Mouse (Mus musculus) thymus, postnatal 25 days (tissue): ENCODE data around the gene Cxcl10.
A peak's percentile ranks its signal among the peaks of the same experiment; 100 is the strongest.
"Not testable (repeated sequence)": the region's sequence is repeated elsewhere in the genome, so short reads cannot be mapped to it uniquely, and the experiment has no call there.

ENCODE experiments used
- DNase-seq: peaks from one replicate; pipeline ENCODE4 v3.0.0; 2022

The Cxcl10 gene

GRCm38 (mm10) chr5:92368392-92368791, 19.7 kb upstream of the Cxcl10 start:
- no peak for DNase-seq

DNA sequence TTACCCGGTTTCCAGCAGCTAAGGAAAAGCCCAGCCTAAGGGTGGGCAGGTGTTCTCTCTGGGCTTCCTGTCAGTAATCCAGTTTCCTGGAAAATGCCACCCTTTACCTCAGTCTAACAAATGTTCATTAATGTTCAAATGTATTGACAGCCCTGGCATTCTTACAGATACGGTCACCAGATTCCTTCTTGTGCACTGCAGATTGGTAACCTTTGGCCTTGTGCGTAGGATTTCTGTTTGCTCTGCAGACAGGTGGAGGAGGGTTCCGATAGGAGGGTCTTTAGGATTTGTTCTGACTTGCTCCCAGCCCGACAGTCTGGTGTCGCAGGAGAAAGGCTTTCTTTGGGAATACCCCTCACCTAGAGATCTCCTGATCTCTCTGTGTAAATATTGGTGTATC, 17.9 kb upstream of the Cxcl10 start:
- DNase-seq = no peak

GRCm38 (mm10) chr5:92365146-92365705, 16.5 kb upstream of the Cxcl10 start:
- no peak for DNase-seq

GRCm38 (mm10) chr5:92364011-92364410, 15.3 kb upstream of the Cxcl10 start:
- no peak for DNase-seq

GRCm38 (mm10) chr5:92363179-92363578, 14.5 kb upstream of the Cxcl10 start:
- no peak for DNase-seq

GRCm38 (mm10) chr5:92358767-92359455, 10.2 kb upstream of the Cxcl10 start:
- DNase-seq = no peak

GRCm38 (mm10) chr5:92358033-92358432, 9.3 kb upstream of the Cxcl10 start:
- DNase-seq = no peak

DNA sequence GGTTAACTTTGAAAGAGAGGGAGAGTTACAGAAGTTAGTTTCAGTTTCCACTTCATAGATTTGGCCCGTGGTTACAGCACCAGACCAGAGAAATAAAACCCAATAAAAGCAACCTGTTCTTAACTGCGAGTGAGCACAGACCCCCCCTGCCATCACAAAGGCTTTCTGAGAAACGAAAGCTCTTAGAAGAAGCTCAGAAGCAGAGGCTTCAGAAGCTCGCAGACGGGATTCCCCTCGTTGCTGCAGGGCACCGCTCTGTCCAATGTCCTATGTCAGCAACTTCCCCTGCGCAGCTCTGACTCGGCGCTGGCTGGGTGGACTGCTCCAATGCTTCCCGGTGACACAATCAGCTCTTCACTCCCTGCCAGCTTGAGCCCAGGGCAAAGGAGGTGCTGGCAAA, 4.8 kb upstream of the Cxcl10 start:
- DNase-seq = peak; percentile 45

GRCm38 (mm10) chr5:92352716-92353115, 4.0 kb upstream of the Cxcl10 start:
- DNase-seq = not testable (repeated sequence)

DNA sequence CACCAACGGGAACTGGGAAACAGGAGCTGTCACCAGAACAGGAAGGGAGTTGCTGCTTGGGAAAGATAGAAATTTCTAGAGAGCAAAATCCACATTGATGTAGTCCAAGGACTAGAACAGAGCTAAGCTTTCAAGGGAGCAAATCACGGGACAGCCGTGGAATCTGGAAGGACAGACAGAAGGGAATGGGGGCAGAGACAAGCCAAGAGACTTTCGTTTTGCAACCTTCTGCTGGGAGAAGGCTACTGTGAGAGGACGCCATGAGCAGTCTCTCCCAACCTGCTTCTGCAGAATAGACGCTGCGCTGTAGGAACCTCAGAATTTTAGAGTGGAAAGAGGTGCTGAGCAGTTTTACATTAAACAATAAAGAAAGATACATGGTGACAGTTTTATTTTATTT, 1.0 kb upstream of the Cxcl10 start:
- DNase-seq = no peak

DNA sequence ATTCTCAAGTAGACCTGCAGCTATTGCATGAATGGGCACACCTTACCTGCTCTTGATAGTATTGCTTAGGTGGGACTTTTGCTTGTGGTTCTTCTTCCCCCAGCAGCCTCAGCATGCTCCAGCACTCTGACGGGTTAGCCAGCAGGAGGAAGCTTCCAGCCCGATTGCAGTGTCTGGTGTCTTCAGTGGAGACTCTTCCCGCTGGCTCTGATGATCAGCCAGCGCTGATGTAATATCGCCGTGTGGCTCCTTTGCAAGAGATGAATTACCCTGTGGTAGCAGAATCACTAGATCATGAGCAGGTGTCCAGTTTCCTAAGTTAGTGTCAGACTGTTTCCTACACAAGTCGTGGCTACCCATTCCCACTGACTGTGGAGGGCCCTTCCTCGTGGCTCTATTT, 3.7 kb downstream of the Cxcl10 start:
- DNase-seq = no peak

- DNase-seq = no peak
Measured at GRCm38 (mm10) chr5:92340606-92341005, 8.1 kb downstream of the Cxcl10 start.

DNA sequence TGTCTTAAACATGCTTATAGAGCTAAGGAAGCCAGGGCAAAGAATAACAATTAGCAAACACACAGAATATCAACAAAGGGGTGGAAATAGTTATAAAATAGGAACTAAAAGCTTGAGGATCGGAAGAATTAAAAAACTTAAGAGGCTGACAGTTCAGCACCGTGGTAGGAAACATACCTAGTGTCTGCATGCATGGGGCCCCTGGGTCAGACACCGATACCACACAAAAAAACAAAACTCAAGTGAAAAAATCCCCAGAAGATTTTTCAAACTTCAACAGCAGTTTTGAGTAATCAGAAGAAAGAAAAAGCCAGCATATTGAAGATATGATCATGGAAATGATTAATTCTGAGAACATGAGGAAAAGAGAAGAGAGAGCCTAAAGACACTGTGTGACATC, 11.9 kb downstream of the Cxcl10 start:
- DNase-seq = no peak

GRCm38 (mm10) chr5:92332359-92332840, 16.3 kb downstream of the Cxcl10 start:
- DNase-seq = no peak

DNA sequence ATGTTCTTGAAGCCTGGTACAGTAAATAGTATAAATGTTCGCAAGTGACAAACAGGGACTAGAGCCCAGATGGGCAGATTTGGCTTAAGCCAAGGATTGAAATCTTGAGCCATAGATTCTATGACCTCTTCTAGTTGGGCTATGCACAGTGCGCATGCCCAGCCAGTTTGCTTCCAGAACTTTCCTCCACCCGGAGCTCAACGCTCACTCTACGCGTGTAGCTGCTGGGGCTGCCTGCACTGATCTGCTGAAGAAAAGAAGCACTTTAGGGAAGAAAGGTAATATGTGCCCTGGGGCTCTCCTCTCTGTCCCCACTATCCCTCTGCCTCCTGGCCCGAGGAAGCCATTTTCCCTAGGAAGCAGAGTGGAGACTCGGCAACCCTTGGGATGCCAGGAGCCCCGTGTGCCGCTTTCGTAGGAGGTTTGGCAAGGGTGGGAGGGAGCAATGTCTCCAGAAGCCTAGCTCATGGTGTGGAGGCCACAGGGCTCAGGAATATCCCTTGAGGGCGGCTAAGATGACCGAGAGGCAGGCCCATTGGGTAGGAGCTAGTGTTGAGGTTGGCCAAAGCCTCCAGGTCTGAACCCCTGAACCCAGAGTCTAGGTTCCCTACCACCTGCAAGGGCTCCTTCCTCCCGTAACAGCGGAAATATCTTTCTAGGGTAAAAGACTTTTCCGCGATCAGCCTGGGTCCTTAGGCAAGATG, 16.9 kb downstream of the Cxcl10 start, which contains the start of gene Art3:
TSS of gene Art3 (plus strand) at position 193 of the 704 bp plus-strand sequence.
- DNase-seq = no peak

- no peak for DNase-seq
Measured at GRCm38 (mm10) chr5:92331122-92331521, 17.6 kb downstream of the Cxcl10 start.

DNA sequence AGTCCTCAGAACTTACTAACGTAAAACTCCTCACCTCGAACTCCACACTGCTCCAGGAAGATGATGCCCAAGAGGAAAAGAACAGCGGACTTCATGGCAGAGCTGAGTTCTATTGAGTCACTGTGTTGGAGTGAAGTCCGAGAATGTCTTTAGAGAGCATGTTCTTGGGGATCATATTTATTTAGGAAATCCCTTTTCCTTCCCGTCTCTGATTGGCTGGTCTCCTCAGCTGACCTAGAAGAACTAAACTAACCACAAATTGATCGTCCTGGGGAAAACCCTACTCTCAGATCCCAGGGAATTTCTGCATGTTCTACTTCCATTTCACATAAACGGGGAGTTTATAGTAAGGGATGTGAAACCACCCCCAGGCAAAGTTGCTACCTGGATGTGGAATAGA, 20.8 kb downstream of the Cxcl10 start, which contains the start of gene Cxcl9:
TSS of gene Cxcl9 (minus strand) at position 151 of the 400 bp plus-strand sequence.
- DNase-seq = no peak

- no peak for DNase-seq
Measured at GRCm38 (mm10) chr5:92327367-92327766, 21.3 kb downstream of the Cxcl10 start.

GRCm38 (mm10) chr5:92323264-92323663, 25.4 kb downstream of the Cxcl10 start:
- DNase-seq = no peak

DNA sequence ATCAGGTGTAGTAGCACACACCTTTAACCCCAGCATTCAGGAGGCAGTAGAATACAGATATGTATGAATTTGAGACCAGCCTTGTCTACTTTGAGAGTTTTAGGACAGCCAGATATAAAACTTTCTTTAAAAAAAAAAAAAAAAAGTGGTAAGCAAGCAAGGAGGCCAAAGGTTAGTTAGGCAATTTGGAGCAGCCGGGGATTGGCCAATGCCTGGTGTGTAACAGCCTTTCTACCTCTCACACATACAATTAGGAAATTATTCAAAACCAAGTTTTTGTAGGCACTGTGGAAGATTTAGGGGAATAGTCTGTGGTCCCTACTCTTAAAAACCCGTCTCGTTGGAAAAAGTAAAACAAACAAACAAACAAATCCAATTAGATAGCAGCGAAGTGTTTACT, 26.1 kb downstream of the Cxcl10 start:
- no peak for DNase-seq

DNA sequence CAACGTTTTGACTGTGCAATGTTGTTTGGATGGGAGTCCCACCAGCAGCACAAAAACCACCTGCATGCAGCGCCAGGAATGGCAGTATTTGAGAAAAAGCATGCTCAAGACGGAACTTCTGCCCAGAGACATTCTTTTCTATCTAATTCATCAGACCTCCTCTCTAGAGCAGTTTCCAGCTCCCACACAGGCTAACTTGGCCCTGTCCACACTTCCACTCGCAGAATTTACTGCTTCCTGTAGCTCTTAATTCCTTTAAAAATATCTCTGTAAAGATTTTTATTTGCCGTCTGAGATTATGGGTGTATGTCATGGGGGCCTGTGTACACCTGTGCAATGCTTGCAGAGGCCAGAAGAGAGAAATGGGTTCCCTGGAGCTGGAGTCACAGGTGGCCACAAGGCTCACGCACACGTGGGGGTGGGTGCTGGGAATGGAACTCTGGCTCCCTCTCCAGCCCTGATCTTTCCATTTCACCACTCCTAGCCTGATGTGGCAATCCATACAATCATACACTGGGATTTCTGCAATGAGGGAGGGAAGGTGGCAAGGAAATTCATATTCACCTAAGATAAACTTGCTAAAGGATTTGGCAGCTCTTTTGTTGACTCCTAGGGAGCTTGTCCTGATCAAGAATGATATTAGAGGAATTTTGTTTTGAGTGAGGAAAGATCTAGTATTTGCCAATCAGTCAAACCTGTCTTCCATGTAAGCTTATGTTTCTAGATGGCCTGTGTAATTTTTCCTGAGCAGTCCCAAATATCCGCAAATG, 26.9 kb downstream of the Cxcl10 start:
- DNase-seq = no peak

GRCm38 (mm10) chr5:92318596-92318995, 30.1 kb downstream of the Cxcl10 start:
- no peak for DNase-seq

DNA sequence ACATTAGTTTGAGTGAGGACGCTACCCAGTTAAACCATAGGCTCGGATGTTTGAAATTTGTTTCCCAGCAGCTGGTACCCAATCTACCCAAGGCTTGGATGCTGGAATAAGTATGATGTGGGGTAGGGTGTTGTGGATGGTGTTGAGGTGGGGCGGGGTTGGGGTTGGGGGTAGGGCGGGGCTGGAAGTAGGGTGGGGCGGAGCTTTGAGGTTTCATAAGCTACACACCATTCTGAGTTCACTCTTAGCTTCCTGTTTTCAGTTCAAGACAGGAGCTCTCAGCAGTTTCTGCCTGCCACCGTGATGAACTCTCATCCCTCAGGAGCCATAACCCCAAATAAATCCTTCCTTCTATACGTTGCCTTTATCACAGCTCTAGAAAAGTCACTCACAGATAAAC, 30.6 kb downstream of the Cxcl10 start:
- no peak for DNase-seq
